Mouse (Mus musculus): ENCODE measurements at regions not wholly inside any gene's neighbourhood (a gene's known extent, or its start where the extent isn't known, plus 50 kb on each side); places are given as distances from the start of the nearest gene placed in this dataset.

DNA sequence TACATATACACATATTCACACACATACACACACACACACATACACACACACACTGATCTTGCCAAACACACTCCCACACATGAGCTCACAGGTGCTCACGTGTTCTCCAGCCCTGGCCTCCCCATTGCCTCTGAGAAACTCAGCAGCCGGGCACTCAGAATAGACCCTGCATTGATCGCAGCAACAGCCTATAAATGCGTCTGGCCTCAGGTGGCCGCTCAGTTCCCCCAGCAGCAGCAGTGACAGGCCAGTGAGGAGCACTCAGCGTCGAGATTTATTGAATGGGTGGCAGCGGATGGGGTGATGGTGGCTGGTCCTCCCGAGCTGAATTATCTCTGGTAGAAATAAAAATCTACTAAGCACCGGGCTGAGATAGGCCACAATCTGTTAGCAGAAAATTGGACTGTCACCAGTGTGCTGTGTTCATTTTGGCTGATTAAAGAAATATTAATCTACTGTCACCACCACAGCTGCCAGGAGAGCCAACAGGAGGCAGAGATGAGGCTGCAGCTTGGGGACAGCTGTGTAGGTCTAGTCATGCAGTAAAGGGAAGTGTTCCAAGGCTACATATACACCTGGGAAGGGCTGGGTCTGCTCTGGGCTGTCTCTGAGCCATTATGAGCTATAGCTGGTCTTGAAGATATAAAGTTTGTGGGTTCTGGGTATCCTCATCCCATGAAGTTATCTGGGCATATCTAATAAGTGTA, 80.4 kb upstream of the Ttc34 start:
- Histone ChIP-seq H3K27ac (no peak overlapping the region; the same call in 1 of the 2 replicates), H3K9ac (no peak overlapping the region), H3K4me2 (replicated peaks) (no peak overlapping the region), H3K36me3 (no peaks in the 10 kb centered on the region), H3K9me3 (replicated peaks) (no peaks in the 10 kb centered on the region), H3K27me3 (no peaks in the 10 kb centered on the region), H3K4me3 (no peak overlapping the region), H3K4me1 (peaks cover 8% of the 10 kb centered on the region; the same call in 1 of the 2 replicates)
- peak; percentile 52; the same call in 1 of the 2 replicates for ATAC-seq (ENCODE audit: low FRiP score)
- 57% methylated on average over 10 of the region's 10 CpGs for WGBS

DNA sequence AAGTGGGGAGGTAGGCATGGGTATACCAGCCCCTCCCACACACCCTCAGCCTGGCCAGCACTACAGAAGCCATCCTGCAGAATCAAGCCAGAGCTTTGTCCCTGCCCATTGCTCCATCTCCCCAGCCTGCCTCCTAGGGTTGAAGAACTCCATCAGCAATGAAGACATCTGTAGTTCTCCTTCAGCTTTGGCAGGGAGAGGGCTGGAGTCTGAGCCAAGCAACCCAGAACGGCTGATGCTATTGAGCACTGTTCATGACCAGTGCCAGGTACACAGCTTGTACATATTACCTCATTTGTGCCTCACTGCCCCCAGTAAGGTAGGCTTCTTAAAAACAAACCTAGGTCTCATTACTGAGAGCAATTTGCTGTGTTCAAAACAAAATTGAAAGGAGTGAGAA, 77.4 kb upstream of the Ttc34 start:
- H3K27me3 ChIP-seq, result no peaks in the 10 kb centered on the region; the same call in 1 of the 2 replicates
- H3K9me3 ChIP-seq (replicated peaks), result no peaks in the 10 kb centered on the region
- no peaks in the 10 kb centered on the region for H3K36me3 ChIP-seq
- no peak overlapping the region for H3K4me3 ChIP-seq
- H3K27ac ChIP-seq, result no peak overlapping the region
- no peak overlapping the region for H3K4me2 ChIP-seq (replicated peaks)
- H3K9ac ChIP-seq, result no peak overlapping the region
- 80% methylated on average over 1 of the region's 1 CpGs for WGBS
- H3K4me1 ChIP-seq, result peaks cover 14% of the 10 kb centered on the region
- no peak for ATAC-seq (ENCODE audit: low FRiP score)

DNA sequence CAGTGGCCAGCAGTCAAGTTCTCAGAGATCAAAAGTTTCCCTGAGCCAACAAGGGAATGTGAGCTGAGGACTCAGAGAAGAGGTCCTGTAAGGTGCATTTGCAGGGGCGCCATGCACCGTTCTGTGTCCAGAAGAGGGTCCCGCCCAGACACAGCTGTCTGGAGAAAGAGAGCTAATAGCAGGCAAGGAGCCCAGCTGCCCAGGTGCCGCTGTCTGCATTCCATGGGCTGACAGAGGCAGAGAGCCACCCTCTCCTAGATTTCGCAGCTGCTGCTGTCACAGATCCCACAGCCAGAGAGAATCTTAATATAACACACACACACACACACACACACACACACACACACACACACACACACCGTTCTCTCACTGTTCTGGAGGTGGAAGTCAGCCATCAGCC, 73.0 kb upstream of the Ttc34 start:
- ATAC-seq (ENCODE audit: low FRiP score), result no peak
- WGBS, result 63% methylated on average over 6 of the region's 6 CpGs
- H3K4me2 ChIP-seq (replicated peaks), result no peak overlapping the region

DNA sequence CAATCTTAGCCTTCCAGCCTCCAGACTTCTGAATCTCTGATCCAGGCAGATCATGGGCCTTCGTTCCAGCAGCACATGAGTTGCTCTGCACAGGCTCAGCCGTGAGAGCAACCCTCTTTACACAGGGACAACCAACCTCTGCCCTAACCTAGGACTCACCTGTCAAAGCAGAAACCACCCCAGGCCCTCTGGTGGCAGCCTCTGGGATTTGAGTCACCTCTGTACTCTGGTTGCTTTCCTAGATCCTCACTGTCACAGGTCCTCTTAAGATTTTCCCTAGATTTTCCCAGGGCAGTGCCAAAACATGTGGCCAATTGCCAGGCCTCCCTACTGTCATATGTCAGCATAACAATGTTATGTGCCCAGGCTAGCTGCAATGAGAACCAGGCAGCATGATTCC, 71.1 kb upstream of the Ttc34 start:
- no peaks in the 10 kb centered on the region for H3K9me3 ChIP-seq (replicated peaks)
- H3K4me2 ChIP-seq (replicated peaks), result no peak overlapping the region
- H3K4me1 ChIP-seq, result peaks cover 6% of the 10 kb centered on the region; the same call in 1 of the 2 replicates
- H3K36me3 ChIP-seq, result no peaks in the 10 kb centered on the region
- H3K9ac ChIP-seq, result no peak overlapping the region
- 56% methylated on average over 2 of the region's 2 CpGs for WGBS
- no peak overlapping the region for H3K27ac ChIP-seq
- ATAC-seq (ENCODE audit: low FRiP score), result no peak
- H3K27me3 ChIP-seq, result no peaks in the 10 kb centered on the region; the same call in 1 of the 2 replicates
- H3K4me3 ChIP-seq, result no peak overlapping the region

More for the DNA sequence above, 73.0 kb upstream of the Ttc34 start:
- Histone ChIP-seq H3K36me3 (no peaks in the 10 kb centered on the region), H3K4me3 (no peak overlapping the region), H3K4me1 (peaks cover 10% of the 10 kb centered on the region), H3K9ac (no peak overlapping the region), H3K27ac (no peak overlapping the region), H3K9me3 (replicated peaks) (no peaks in the 10 kb centered on the region), H3K27me3 (no peaks in the 10 kb centered on the region; the same call in 1 of the 2 replicates)

DNA sequence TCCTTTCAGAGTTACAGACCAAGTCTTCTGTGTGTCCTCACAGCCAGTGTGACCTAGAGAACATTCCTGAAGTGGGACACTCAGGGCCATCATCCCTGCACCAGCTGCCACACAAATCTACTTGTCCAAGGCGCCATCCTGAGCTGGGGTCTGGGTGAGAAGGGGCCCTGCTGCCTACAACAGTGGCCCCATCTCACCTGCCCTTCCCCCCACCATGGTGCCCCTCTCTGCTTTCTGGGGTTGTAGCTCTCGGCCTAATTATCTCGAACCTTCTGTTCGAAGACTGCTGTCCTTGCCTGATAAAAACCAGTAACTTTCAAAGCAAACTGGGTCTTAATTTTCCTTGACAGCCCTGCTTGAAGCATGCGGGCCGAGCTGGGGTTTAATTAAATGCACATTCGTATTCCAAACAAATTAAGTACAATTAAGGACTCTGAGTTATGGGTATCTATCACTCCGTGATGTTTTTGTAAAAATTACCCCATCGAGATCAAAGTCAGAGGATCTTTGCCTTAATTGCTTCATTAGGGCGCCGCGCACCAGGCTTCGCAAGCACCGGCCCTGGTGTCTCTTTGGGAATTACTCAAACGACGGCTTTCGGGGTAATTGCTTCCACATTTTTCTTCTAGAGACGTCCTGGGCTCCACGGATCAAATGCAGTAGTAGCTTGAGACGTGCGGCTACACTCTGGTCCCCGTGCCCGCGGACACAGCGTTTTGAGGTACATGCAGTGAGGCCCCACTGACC, 65.8 kb upstream of the Ttc34 start:
- no peak overlapping the region for H3K4me2 ChIP-seq (replicated peaks)
- no peak overlapping the region for H3K9ac ChIP-seq
- no peaks in the 10 kb centered on the region for H3K9me3 ChIP-seq (replicated peaks)
- WGBS, result 52% methylated on average over 25 of the region's 25 CpGs
- no peaks in the 10 kb centered on the region for H3K36me3 ChIP-seq
- no peaks in the 10 kb centered on the region for H3K27me3 ChIP-seq
- H3K4me3 ChIP-seq, result no peak overlapping the region
- H3K4me1 ChIP-seq, result peaks cover 16% of the 10 kb centered on the region
- ATAC-seq (ENCODE audit: low FRiP score), result no peak
- no peak overlapping the region for H3K27ac ChIP-seq

DNA sequence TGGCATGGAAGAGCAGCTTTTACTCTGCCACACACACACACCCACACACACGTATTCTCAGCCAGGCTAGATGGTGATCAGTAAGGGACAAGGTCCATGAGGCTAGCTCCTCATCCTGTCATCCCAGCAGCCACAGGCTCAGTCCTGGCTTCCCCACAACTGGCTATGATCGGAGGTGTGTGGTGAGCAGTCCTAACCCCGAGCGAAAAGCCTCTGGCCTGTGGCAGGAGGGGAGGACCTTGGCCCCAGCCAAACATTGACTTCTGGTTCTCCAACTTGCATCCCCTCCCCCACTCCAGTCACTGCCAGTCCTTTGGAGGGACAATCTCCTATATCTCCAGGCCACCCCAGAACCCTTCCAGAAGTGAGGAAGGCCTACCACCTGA, 65.2 kb upstream of the Ttc34 start:
- no peak overlapping the region for H3K27ac ChIP-seq
- no peaks in the 10 kb centered on the region for H3K27me3 ChIP-seq
- H3K9ac ChIP-seq, result no peak overlapping the region
- H3K4me3 ChIP-seq, result no peak overlapping the region
- no peaks in the 10 kb centered on the region for H3K36me3 ChIP-seq
- H3K4me1 ChIP-seq, result peaks cover 16% of the 10 kb centered on the region
- H3K4me2 ChIP-seq (replicated peaks), result no peak overlapping the region
- 71% methylated on average over 4 of the region's 4 CpGs for WGBS
- no peak for ATAC-seq (ENCODE audit: low FRiP score)
- H3K9me3 ChIP-seq (replicated peaks), result no peaks in the 10 kb centered on the region

DNA sequence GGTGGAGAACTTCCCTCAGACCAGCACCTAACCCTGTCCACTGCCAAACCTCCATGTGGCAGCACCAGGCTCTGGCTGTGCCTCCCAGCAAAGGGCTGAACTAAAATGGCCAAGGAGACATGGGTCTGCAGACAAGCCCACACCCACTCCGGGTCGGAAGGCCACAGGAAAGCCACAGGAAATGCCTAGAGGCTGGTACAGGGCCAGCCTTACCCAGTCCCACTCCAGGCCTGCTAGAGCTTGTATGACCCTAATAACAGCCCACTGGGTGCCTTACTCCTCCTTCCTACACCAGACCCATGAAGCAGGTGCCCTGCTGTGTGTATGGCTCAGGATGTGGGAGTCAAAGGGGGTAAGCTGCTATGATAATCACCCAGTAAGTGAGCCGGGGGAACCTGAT, 63.4 kb upstream of the Ttc34 start:
- no peak for ATAC-seq (ENCODE audit: low FRiP score)
- WGBS, result 89% methylated on average over 3 of the region's 3 CpGs
- no peaks in the 10 kb centered on the region for H3K9me3 ChIP-seq (replicated peaks)
- no peaks in the 10 kb centered on the region for H3K27me3 ChIP-seq
- H3K4me1 ChIP-seq, result peaks cover 16% of the 10 kb centered on the region
- no peak overlapping the region for H3K27ac ChIP-seq
- H3K9ac ChIP-seq, result no peak overlapping the region
- H3K4me2 ChIP-seq (replicated peaks), result no peak overlapping the region
- no peaks in the 10 kb centered on the region for H3K36me3 ChIP-seq
- no peak overlapping the region for H3K4me3 ChIP-seq

DNA sequence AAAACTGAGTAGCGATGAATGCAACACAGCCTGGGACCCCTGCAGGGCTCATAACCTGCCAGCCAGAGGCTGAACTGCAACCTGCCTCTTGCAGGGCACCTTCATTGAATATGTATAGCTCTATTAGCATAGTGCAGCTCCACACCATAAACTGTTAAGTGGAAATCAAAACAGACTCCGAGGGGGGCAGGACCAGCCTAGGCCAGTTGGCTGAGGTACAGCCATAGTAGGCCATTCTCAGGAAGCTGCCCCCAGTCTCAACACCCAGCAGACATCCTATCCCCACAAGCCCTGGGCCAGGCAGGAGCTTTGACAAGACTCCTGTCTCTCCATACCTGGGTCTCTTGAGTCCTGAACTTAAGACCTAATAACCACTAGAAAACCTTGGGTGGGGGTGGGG, 62.9 kb upstream of the Ttc34 start:
- Histone ChIP-seq H3K4me3 (no peak overlapping the region), H3K27me3 (no peaks in the 10 kb centered on the region), H3K9me3 (replicated peaks) (no peaks in the 10 kb centered on the region), H3K9ac (no peak overlapping the region), H3K36me3 (no peaks in the 10 kb centered on the region), H3K4me2 (replicated peaks) (no peak overlapping the region), H3K27ac (no peak overlapping the region), H3K4me1 (peaks cover 16% of the 10 kb centered on the region)
- 51% methylated on average over 2 of the region's 2 CpGs for WGBS
- ATAC-seq (ENCODE audit: low FRiP score), result no peak

DNA sequence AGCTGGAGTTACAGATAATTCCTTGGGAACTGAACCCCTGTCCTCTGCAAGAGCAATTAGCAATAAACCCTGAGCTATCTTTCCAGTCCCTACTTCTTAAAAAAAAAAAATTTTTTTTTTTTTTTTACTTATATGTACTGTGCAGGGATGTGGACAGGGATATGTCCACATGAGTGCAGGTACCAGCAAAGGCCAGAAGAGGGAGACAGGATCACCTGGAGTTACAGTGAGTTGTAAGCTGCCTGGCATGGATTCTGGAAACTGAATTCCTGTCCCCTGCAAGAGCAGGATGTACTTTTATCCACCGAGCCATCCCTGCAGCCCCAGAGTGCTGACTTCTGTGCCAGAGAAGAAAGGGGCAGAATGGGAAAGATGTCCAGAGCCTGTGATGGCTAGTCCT, 58.4 kb upstream of the Ttc34 start:
- H3K4me2 ChIP-seq (replicated peaks), result no peak overlapping the region
- 91% methylated on average over 1 of the region's 1 CpGs for WGBS
- peaks cover 29% of the 10 kb centered on the region for H3K4me1 ChIP-seq
- no peak overlapping the region for H3K4me3 ChIP-seq
- H3K9me3 ChIP-seq (replicated peaks), result no peaks in the 10 kb centered on the region
- no peaks in the 10 kb centered on the region for H3K27me3 ChIP-seq
- H3K9ac ChIP-seq, result no peak overlapping the region
- no peak for ATAC-seq (ENCODE audit: low FRiP score)
- H3K27ac ChIP-seq, result no peak overlapping the region
- no peaks in the 10 kb centered on the region for H3K36me3 ChIP-seq

DNA sequence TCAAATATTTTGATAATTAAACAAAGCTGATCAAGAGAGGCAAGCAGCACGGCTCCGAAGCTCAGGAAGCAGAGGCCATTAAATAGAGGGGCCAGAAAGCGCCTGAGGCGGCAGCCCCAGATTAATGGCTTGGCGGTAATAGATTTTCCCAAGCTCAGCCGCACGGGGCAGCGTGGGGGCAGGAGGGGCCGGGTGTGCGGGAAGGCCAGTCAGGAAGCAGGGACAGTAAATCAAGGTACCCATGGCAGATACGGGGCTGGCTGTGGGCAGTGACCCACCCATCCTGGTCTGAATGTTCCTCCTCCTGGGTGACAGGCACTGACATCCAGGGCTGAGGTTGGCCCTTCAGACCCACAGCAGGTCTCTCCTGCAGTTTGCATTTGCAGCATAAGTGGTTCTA, 55.9 kb upstream of the Ttc34 start:
- no peaks in the 10 kb centered on the region for H3K9me3 ChIP-seq (replicated peaks)
- 49% methylated on average over 11 of the region's 11 CpGs for WGBS
- peaks cover 26% of the 10 kb centered on the region for H3K4me1 ChIP-seq
- H3K4me3 ChIP-seq, result no peak overlapping the region
- H3K27me3 ChIP-seq, result 0 out of 2 replicates have a peak, but pooled peaks cover 6% of the 10 kb centered on the region
- peak; percentile 52 for ATAC-seq (ENCODE audit: low FRiP score)
- H3K36me3 ChIP-seq, result no peaks in the 10 kb centered on the region
- H3K27ac ChIP-seq, result no peak overlapping the region
- no peak overlapping the region for H3K9ac ChIP-seq
- no peak overlapping the region for H3K4me2 ChIP-seq (replicated peaks)

DNA sequence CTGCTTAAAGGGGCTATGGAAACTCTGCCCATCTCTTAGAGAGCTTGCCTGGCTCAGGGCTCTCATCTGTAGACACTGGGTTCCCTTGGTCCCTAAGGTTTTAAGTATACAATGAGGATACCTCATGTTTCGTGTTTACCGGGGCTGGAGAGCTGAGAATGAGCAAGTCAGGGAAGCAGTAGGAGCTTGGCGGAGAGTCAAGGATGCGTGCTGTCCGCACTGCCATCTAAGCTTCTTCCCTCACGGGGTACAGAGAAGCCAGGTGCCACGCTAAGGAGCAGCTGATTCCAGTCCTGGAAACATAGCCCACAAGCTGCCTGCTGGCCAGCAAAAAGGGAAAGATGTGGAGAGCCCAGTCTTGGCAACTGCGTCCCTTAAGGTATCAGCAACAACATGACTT, 55.0 kb upstream of the Ttc34 start:
- WGBS, result 90% methylated on average over 8 of the region's 8 CpGs
- Histone ChIP-seq H3K9ac (no peak overlapping the region), H3K4me1 (peaks cover 26% of the 10 kb centered on the region), H3K27me3 (0 out of 2 replicates have a peak, but pooled peaks cover 6% of the 10 kb centered on the region), H3K9me3 (replicated peaks) (no peaks in the 10 kb centered on the region), H3K27ac (no peak overlapping the region), H3K36me3 (no peaks in the 10 kb centered on the region), H3K4me2 (replicated peaks) (no peak overlapping the region), H3K4me3 (no peak overlapping the region)
- no peak for ATAC-seq (ENCODE audit: low FRiP score)

DNA sequence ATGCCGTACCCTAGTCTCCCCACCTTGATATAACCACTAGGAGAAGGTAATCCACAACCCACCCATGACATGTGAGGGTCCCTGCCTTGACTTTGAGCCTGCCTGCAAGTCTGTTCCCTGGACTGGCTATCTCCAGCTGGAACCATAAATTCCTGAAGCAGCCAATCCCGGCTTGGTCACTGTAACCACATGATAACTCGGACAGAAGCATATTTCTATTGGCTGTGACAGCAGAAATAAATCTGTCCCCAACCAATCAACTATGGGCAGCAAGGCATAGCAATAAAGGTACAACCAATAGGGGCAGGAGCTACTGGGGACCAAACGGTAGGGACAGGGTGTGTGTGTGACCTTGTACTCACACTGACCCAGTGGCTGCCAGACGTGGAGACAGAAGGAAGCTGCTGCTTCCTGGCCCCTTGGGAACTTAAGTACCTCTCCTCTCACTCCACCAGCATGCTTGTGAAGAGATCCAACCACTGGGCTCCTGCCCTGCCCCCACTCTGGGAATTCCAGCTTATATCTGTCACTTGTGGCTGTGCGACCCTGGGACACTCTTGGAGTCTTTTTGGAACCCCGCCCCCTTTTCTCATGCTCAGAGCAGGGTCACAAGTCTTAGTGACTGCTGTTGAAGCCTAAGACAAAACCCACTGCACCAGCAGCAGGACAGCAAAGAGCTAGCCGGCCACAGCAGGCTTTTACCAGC, 51.8 kb upstream of the Ttc34 start:
- Histone ChIP-seq H3K4me3 (no peak overlapping the region), H3K4me1 (peaks cover 22% of the 10 kb centered on the region; the same call in 1 of the 2 replicates), H3K9ac (no peak overlapping the region), H3K36me3 (no peaks in the 10 kb centered on the region), H3K9me3 (replicated peaks) (no peaks in the 10 kb centered on the region), H3K4me2 (replicated peaks) (no peak overlapping the region), H3K27ac (no peak overlapping the region), H3K27me3 (0 out of 2 replicates have a peak, but pooled peaks cover 13% of the 10 kb centered on the region)
- ATAC-seq (ENCODE audit: low FRiP score), result no peak
- 57% methylated on average over 8 of the region's 8 CpGs for WGBS
